Mouse (Mus musculus) embryo, embryonic 10 days (tissue): ENCODE data around the gene Hapln3.

Source experiments
- DNase-seq: peaks from one replicate; pipeline ENCODE4 v3.0.0-alpha.2; 2015; ENCODE audit warnings: low spot score

Hapln3 gene

GRCm38 (mm10) chr7:79068231-79068630, 62.6 kb downstream of the Hapln3 start:
- no peak for DNase-seq

GRCm38 (mm10) chr7:79067466-79067865, 63.4 kb downstream of the Hapln3 start:
- DNase-seq, result no peak
